Mouse (Mus musculus) limb, embryonic 13.5 days (tissue): ENCODE data around the gene Col4a3bp. TPM values are rescaled to one million over a fixed set of nuclear protein-coding genes. Genes with fewer than 3 reads are reported as not detected.

ENCODE experiments used
- ATAC-seq: fragments of 200-750 bp; cut with Nextera tagmentation; 2 replicates; pipeline ENCODE4 v1.8.0; 2017; ENCODE audit warnings: low read depth, moderate number of reproducible peaks, moderate TSS enrichment; ENCODE audit not compliant: low FRiP score
- H3K27ac ChIP-seq: fragments of 300-500 bp; sonication (generic); 2 replicates; pipeline ENCODE4 v1.5.1; 2015; ENCODE audit warnings: inconsistent platforms, mild to moderate bottlenecking, moderate library complexity
- H3K27me3 ChIP-seq: fragments of 300-500 bp; sonication (generic); 2 replicates; pipeline ENCODE4 v1.6.1; 2015; ENCODE audit warnings: mild to moderate bottlenecking, inconsistent platforms
- H3K36me3 ChIP-seq: fragments of 300-500 bp; sonication (generic); 2 replicates; pipeline ENCODE4 v1.6.1; 2015; ENCODE audit warnings: inconsistent platforms, mild to moderate bottlenecking, moderate library complexity
- H3K4me1 ChIP-seq: fragments of 300-500 bp; sonication (generic); 2 replicates; pipeline ENCODE4 v1.6.1; 2015; ENCODE audit warnings: inconsistent platforms
- H3K4me2 ChIP-seq: fragments of 300-500 bp; sonication (generic); replicated peaks from 2 replicates; pipeline ENCODE4 v1.6.1; 2015; ENCODE audit warnings: inconsistent platforms, mild to moderate bottlenecking, moderate library complexity
- H3K4me3 ChIP-seq: fragments of 300-500 bp; sonication (generic); 2 replicates; pipeline ENCODE4 v1.5.1; 2015; ENCODE audit warnings: moderate library complexity, mild to moderate bottlenecking, inconsistent platforms
- H3K9ac ChIP-seq: fragments of 300-500 bp; sonication (generic); 2 replicates; pipeline ENCODE4 v1.6.1; 2015; ENCODE audit warnings: mild to moderate bottlenecking, inconsistent platforms
- H3K9me3 ChIP-seq: fragments of 300-500 bp; sonication (generic); 2 replicates; pipeline ENCODE4 v1.6.1; 2016; ENCODE audit warnings: inconsistent platforms
- WGBS: fragments of 180-500 bp; shearing (Covaris S2); methylation state at CpG from one replicate; pipeline ENCODE4 v1.1.7; 2015; 5-methylcytosine and 5-hydroxymethylcytosine counted together
- polyA plus RNA-seq: library from polyadenylated mRNA; unstranded; fragments of >200 nt; fragmentation: Nextera tagmentation; extraction: Ambion mirVana; gene quantifications from 2 replicates; pipeline ENCODE4 v1.2.1, GENCODE M21; 2015

Col4a3bp gene
- polyA plus RNA-seq, result 9.9 and 10.2 TPM in 2 replicates

DNA sequence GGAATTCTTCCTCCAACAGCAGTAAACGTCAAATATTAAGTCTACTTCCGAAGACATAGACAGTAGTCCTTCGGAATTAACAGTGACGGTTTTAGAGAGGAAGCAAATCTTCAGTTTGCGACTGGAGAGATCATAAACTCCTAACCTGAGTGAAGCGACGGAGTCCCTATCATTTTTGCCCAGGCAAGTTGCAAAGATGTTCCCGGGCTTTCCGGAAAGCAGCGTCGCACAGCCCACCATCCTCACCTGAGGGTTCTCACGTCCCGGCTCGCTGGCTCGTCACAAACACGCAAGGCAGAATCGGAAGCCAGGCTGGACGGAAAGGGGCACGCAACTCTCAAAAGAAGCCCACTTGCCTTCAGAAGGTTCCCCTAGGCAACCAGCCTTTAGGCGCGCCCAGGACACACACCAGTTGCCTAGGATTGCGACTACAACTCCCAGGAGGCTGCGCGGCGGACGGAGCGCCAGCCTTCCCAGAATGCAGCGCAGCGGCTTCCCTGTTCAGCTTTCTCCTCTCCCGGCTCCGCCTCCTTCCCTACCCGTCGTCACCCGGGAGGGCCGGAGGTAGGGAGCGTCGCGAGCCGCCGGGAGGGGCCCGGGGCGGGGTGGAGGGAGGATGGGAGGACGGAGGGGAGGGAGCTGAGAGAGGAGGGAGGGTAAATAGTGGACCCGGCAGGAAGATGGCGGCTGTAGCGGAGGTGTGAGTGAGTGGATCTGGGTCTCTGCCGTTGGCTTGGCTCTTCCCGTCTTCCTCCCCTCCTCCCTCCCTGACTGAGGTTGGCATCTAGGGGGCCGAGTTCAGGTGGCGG lies at the start of gene Col4a3bp, which contains the start of gene Polk:
Col4a3bp (plus strand) TSS at position 538 of the 809 bp plus-strand sequence.
Polk (minus strand) TSS at position 499 of the 809 bp plus-strand sequence.
- Histone ChIP-seq H3K27me3 (no peaks in the 10 kb centered on the region), H3K9ac (peak within 1 kb of the TSS; percentile 94), H3K4me1 (peaks cover 11% of the 10 kb centered on the region; the same call in 1 of the 2 replicates), H3K9me3 (no peaks in the 10 kb centered on the region), H3K4me3 (peak within 1 kb of the TSS; percentile 97), H3K4me2 (peak within 1 kb of the TSS; percentile 88), H3K36me3 (no peaks in the 10 kb centered on the region), H3K27ac (peak within 1 kb of the TSS; percentile 90)
- under 1% methylated on average over 44 of the region's 50 CpGs for WGBS
- ATAC-seq, result peak; percentile 99

DNA sequence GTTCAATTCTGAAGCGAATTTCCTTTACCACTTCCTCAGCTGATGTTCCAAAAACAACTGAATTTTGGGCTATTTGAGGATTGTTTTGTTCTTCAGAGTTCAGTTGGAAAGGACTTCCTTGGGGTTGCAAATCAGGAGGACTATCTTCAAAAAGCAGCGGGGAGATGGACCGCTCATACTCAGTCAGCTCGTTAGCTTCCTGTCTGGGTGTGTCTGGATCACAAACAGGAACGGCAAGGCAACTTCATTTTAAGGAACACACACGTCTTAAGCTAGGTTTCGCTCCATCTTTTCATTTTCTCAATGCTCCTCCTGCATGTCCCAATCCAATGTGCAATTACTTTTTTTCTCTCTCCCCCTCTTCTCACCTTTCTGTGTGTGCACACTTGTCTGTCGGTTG lies 45.8 kb upstream of the Col4a3bp start:
- no peaks in the 10 kb centered on the region for H3K9me3 ChIP-seq
- no peak for ATAC-seq
- no peak overlapping the region for H3K4me2 ChIP-seq
- no peak overlapping the region for H3K4me3 ChIP-seq
- no peaks in the 10 kb centered on the region for H3K27me3 ChIP-seq
- H3K9ac ChIP-seq, result no peak overlapping the region
- 82% methylated on average over 8 of the region's 8 CpGs for WGBS
- H3K4me1 ChIP-seq, result no peaks in the 10 kb centered on the region
- no peak overlapping the region for H3K27ac ChIP-seq
- H3K36me3 ChIP-seq, result peaks cover 17% of the 10 kb centered on the region; the same call in 1 of the 2 replicates

DNA sequence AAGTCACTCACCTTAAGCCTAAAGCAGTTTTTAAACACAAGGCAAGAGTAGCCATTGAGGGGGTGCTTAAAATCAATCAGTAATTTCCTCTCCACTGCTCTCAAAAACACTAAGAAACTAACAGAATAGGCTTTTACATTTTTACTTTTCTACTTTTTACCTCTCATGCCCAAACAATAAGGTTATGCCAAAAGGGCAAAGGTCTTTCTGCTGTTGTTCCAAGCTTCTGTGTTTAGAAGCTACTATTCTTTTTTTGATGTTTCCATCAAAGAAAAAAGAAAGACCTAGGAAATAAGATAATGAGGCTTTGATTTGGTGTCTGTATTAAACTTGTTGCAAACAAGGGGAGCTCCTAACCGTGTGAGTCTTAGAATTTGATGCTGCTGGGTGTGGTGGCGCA lies 42.5 kb upstream of the Col4a3bp start:
- H3K4me2 ChIP-seq, result no peak overlapping the region
- WGBS, result 85% methylated on average over 2 of the region's 2 CpGs
- no peak overlapping the region for H3K27ac ChIP-seq
- H3K36me3 ChIP-seq, result peaks cover 12% of the 10 kb centered on the region; the same call in 1 of the 2 replicates
- H3K4me1 ChIP-seq, result no peaks in the 10 kb centered on the region
- H3K4me3 ChIP-seq, result no peak overlapping the region
- H3K9ac ChIP-seq, result no peak overlapping the region
- H3K9me3 ChIP-seq, result no peaks in the 10 kb centered on the region
- no peak for ATAC-seq
- no peaks in the 10 kb centered on the region for H3K27me3 ChIP-seq

DNA sequence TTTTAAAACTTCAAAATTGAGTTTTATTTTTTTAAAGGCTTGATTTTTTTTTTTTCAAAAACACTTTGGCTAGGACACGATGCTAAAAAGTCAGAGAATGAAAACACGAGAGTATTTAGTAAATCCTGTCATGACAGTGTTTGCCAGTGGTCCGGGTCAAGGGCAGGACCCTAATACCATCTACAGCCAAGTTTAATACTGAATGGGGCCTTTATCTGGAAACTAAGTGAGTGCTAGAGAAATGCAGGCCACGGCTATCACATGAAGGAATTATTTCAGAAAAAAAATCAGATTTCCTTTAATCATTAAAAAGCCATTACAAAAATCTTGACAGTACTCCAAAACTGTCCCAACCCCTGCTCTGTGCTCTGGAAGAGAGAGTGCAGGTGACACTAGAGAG lies 36.8 kb upstream of the Col4a3bp start:
- H3K4me1 ChIP-seq, result no peaks in the 10 kb centered on the region
- H3K27ac ChIP-seq, result no peak overlapping the region
- no peak overlapping the region for H3K9ac ChIP-seq
- ATAC-seq, result no peak
- H3K27me3 ChIP-seq, result no peaks in the 10 kb centered on the region
- no peak overlapping the region for H3K4me2 ChIP-seq
- no peak overlapping the region for H3K4me3 ChIP-seq
- peaks cover 3% of the 10 kb centered on the region; the same call in 1 of the 2 replicates for H3K36me3 ChIP-seq
- 87% methylated on average over 4 of the region's 4 CpGs for WGBS
- no peaks in the 10 kb centered on the region for H3K9me3 ChIP-seq

DNA sequence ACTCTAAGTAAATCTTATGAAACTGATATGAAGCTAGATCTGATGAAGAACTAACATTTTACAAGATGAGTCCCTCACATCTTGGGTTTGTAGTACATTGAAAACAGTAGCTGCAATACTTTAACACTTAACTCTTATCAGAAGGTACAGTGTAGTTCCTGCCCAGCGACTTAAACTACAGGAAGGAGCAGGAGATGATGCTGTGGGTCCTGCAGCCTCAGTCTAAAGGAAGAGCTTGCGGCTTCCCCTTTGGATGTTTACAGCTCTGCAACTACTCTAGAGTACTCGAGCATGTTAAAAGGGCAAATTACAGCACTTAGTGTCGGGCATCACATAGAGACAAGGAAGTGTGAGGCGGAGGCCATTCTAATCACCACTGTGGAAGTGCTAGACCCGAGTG lies 36.1 kb upstream of the Col4a3bp start:
- H3K36me3 ChIP-seq, result no peaks in the 10 kb centered on the region
- H3K4me1 ChIP-seq, result no peaks in the 10 kb centered on the region
- no peak overlapping the region for H3K27ac ChIP-seq
- WGBS, result 63% methylated on average over 6 of the region's 6 CpGs
- ATAC-seq, result no peak
- no peaks in the 10 kb centered on the region for H3K9me3 ChIP-seq
- no peak overlapping the region for H3K4me3 ChIP-seq
- H3K4me2 ChIP-seq, result no peak overlapping the region
- no peak overlapping the region for H3K9ac ChIP-seq
- no peaks in the 10 kb centered on the region for H3K27me3 ChIP-seq

DNA sequence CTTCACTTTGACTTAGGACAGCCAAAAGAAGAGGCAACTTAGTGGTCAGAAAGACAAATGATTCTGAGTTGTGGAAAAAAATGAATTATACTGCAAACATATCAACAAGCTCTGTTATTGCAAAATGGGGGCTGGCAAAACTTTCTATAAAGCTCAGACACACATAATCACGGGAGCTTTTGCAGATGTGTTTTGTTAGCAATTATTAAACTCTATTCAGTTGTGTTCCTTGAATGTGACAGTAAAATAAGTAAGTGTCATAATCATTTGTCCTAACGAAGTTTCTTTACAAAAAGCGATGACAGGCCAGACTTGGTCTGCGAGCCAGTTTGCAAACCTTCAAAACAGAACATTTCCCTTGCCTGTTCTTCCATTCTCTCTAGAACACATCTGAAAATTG lies 34.9 kb upstream of the Col4a3bp start:
- no peaks in the 10 kb centered on the region for H3K9me3 ChIP-seq
- ATAC-seq, result no peak
- no peaks in the 10 kb centered on the region for H3K27me3 ChIP-seq
- no peaks in the 10 kb centered on the region for H3K36me3 ChIP-seq
- 82% methylated on average over 4 of the region's 4 CpGs for WGBS
- no peak overlapping the region for H3K4me2 ChIP-seq
- no peak overlapping the region for H3K4me3 ChIP-seq
- 0 out of 2 replicates have a peak, but pooled peaks cover 3% of the 10 kb centered on the region for H3K4me1 ChIP-seq
- H3K27ac ChIP-seq, result no peak overlapping the region
- H3K9ac ChIP-seq, result no peak overlapping the region

DNA sequence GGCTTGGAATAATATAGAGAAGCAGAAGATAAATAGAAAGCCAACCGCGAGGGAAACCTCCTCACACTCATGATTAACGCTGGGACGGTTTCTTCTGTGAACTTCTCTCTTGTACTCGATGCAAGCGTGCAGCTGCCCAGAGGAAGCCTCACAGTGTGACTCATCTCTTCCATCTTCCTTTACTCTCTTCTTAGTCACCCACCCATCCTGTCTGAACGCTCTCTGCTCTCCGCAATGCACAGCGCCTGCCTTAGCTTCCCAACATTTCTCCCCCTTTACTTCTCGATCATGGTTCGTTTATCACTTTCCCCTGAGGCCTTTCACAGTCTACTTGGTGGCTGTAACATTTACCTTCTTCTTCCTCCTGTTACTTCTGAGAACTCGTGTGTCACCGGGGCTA lies 31.8 kb upstream of the Col4a3bp start:
- Histone ChIP-seq H3K27me3 (no peaks in the 10 kb centered on the region), H3K36me3 (no peaks in the 10 kb centered on the region), H3K4me3 (no peak overlapping the region), H3K9me3 (no peaks in the 10 kb centered on the region), H3K4me2 (no peak overlapping the region), H3K9ac (no peak overlapping the region), H3K4me1 (0 out of 2 replicates have a peak, but pooled peaks cover 3% of the 10 kb centered on the region), H3K27ac (no peak overlapping the region)
- ATAC-seq, result no peak
- 77% methylated on average over 13 of the region's 13 CpGs for WGBS

DNA sequence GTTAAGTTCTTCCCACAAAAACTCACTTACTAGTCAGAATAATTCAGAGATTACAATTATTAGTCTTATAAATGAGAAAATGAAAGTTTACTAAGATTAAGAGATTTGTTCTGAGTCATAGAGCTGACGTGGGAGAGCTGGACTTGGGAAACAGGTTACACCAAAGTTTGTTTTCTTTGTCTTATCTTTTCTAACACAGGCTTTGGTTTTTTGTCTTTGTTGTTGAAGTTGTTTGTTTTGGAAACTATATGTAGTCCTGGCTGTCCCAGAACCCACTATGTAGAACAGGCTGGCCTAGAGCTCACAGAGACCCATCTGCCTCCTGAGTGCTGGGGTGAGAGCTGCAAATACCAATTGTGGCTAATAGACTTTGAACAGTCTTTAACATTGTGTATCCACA lies 31.2 kb upstream of the Col4a3bp start:
- no peak for ATAC-seq
- Histone ChIP-seq H3K4me2 (no peak overlapping the region), H3K4me3 (no peak overlapping the region), H3K27me3 (no peaks in the 10 kb centered on the region), H3K9me3 (no peaks in the 10 kb centered on the region), H3K4me1 (0 out of 2 replicates have a peak, but pooled peaks cover 3% of the 10 kb centered on the region), H3K27ac (no peak overlapping the region), H3K36me3 (no peaks in the 10 kb centered on the region), H3K9ac (no peak overlapping the region)
- WGBS, result 77% methylated on average over 1 of the region's 1 CpGs

DNA sequence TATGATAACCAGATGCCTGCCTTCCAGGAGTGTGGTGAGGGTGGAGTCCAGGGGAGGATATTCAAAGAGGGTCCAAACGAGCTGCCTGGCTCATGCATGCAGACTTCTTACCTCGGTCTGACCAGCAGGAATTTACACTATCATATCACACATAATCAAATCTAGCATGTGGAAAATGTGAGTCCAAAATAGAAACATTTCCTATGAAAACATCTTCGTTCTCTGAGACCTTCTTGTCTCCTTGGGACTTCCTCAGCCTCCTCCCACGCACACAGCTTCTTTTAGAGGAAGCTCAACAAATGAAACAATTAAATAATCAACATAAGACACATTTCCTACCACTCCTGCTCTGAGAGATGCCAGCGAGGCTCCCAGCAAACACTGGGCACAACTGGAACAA lies 30.5 kb upstream of the Col4a3bp start:
- no peaks in the 10 kb centered on the region for H3K27me3 ChIP-seq
- no peak overlapping the region for H3K27ac ChIP-seq
- H3K4me3 ChIP-seq, result no peak overlapping the region
- no peaks in the 10 kb centered on the region for H3K36me3 ChIP-seq
- no peak overlapping the region for H3K4me2 ChIP-seq
- no peak overlapping the region for H3K9ac ChIP-seq
- no peak for ATAC-seq
- H3K9me3 ChIP-seq, result no peaks in the 10 kb centered on the region
- 43% methylated on average over 5 of the region's 5 CpGs for WGBS
- 0 out of 2 replicates have a peak, but pooled peaks cover 3% of the 10 kb centered on the region for H3K4me1 ChIP-seq

DNA sequence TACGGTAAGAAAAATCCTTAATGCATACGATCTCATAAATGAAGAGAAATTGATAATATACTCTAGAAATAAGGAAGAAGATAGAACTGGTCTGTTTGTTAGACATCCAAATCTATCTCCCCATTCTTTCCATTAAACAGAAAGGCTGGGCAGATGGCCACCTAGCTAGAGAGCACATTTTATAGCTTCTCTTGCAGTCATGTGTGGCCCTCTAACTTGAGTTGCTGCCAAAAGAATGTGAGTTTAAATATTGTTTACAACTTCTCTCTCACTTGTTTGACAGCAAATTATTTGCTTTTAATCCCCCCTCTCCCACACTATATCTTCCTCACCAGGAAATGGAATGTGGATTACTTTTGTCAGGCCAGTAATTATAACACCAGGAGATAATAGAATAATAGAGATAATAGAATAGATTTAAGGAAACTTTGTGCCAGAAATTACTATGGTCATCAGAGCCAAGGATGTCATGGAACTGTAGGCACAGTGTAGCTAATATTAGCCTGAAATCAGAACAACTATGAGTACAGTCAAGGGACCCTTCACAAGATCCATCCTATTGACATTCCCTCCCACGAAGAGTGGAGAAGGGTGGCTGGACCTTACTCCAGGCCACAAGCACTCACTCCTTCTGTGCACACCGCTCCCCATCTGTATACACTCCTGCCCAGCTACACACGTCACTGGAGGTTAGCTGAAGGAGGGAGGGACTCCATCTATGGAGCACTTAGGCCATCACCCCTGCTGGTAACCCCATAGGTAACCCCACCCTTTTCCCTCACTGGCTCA lies 28.1 kb upstream of the Col4a3bp start:
- Histone ChIP-seq H3K27ac (no peak overlapping the region), H3K4me2 (no peak overlapping the region), H3K27me3 (no peaks in the 10 kb centered on the region), H3K4me3 (no peak overlapping the region), H3K9ac (no peak overlapping the region), H3K4me1 (0 out of 2 replicates have a peak, but pooled peaks cover 3% of the 10 kb centered on the region), H3K36me3 (no peaks in the 10 kb centered on the region), H3K9me3 (no peaks in the 10 kb centered on the region)
- ATAC-seq, result no peak
- WGBS, result 82% methylated on average over 5 of the region's 5 CpGs

DNA sequence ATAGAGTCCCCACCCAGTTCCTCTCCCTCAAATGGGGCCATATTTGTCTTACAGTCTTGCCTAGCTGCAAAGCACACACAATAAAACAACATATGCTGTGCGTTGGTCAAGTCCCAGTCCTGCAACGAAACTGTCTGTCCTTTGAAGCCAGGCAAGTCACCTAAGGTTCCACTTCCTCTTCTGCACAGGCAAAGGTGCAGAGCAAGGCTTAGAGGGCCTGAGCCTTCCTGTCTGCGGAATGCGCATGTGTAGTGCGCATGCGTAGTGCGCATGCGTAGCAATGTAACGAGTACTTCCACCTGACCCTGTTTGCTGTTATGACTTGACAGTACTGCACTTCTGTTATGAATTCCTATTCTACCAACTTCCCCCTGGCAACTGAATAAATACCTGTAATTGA lies 26.2 kb upstream of the Col4a3bp start:
- H3K4me3 ChIP-seq, result no peak overlapping the region
- no peak overlapping the region for H3K27ac ChIP-seq
- ATAC-seq, result no peak
- H3K27me3 ChIP-seq, result no peaks in the 10 kb centered on the region
- no peaks in the 10 kb centered on the region for H3K9me3 ChIP-seq
- no peak overlapping the region for H3K9ac ChIP-seq
- H3K4me2 ChIP-seq, result no peak overlapping the region
- H3K4me1 ChIP-seq, result 0 out of 2 replicates have a peak, but pooled peaks cover 3% of the 10 kb centered on the region
- WGBS, result 82% methylated on average over 9 of the region's 9 CpGs
- no peaks in the 10 kb centered on the region for H3K36me3 ChIP-seq

DNA sequence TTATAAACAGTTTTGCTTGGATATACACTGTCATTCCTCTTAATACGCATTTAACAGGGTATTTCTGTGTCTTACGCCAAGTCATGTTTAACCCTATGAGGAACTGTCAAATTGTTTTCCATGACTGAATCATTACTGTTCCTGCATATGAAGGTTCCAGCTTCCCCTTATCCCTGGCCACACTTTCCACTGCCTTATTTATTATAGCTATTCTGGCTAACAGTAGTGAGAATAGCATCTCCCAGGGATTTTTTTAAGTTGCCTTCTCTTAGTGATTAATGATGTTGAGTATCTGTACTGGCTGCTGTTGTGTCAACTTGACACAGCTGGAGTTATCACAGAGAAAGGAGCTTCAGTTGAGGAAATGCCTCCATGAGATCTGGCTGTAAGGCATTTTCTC lies 25.1 kb upstream of the Col4a3bp start:
- no peak for ATAC-seq
- Histone ChIP-seq H3K27ac (no peak overlapping the region), H3K36me3 (no peaks in the 10 kb centered on the region), H3K4me3 (no peak overlapping the region), H3K9ac (no peak overlapping the region), H3K4me2 (no peak overlapping the region), H3K4me1 (no peaks in the 10 kb centered on the region), H3K9me3 (no peaks in the 10 kb centered on the region), H3K27me3 (no peaks in the 10 kb centered on the region)
- WGBS, result 92% methylated on average over 2 of the region's 2 CpGs
